Mouse (Mus musculus): ENCODE results near the gene Ttf1. TPM values are rescaled to one million over a fixed set of nuclear protein-coding genes. Genes with fewer than 3 reads are reported as not detected.

Gene Ttf1
- 7.0 and 10.5 TPM in 2 replicates for polyA plus RNA-seq (2012; ENCODE audit: low replicate concordance)

DNA sequence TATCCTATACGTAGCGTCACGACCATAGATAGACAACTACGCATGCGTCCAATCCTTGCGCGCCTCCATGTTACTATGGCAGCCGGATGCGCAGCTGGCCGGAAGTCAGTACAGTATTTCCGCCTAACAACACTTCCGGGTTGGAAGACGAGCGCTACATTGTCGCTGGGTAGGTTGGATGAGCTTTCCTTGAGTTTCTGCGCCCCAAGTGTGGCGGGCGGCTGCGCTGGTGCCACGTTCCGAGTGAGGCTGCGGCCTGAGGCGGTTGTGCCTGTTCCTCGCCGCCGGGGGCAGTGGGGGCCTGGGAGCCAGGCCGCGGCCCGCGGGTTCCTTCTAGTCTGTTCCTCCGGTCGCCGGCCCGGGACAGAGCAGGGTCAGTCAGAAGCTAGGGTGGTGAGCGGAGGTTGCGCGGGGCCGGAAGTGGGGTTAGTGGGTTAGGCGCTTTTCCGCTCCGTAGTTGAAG, at the start of gene Ttf1:
TSS of gene Ttf1 (plus strand) at position 128 of the 463 bp plus-strand sequence.

DNA sequence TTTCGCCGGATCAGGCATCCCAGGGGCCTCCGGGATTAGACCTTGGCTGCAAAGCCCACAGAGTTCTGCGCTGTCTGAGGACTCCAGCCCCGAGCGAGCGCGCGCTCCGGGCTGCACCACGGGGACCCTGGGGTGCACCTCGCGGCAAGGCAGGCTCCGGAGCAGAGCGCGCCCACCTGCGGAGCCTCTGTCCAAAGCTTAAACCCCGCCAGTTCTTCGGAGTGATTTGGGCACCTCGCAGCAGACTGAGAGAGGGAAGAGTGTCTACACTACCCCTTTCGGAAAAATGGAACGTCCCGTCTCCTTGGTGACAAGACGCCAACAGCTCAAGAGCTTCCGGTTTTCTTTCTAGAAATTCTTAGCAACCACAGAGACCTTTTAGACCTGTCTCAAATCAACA, 5.1 kb upstream of the Ttf1 start, which contains the start of gene Cfap77:
TSS of gene Cfap77 (minus strand) at position 76 of the 400 bp plus-strand sequence.

DNA sequence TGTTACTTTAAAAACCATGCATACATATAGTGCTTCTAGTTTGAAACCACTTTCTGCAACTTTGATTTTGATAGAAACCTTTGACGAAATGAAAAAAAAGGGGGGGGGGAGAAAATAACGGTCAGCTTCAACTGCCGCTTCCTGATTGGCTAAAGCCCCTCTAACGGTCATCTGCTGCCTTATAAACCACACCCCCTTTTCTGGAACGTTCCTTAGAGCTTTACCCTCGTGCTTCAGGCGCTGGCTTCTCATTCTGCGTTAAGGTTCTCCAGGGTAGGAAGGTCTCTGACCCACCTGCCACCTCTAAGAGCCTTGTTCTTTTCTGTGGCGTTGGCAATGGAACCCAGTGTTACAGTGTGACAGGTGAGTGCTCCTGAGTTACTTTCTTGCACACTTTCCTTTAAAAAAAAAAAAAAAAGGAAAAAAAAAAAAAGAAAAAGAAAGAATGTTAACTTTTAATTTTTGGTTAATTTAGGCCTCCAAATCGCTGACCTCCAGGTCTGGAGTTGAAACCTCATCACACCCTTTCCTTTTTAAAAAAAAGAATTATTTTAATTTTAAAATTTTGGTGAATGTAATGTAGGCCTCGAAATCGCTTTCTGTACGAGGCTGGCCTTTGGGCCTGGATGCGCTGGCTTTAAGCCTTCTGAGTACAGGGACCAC, 64.0 kb downstream of the Ttf1 start, which contains the start of gene Setx:
TSS of gene Setx (plus strand) at position 275 of the 663 bp plus-strand sequence.

Other genes starting within 250 kb of the Ttf1 start
- 10.3 and 13.4 TPM in 2 replicates for gene Gtf3c4, start 219.9 kb upstream of the Ttf1 start, polyA plus RNA-seq (2012; ENCODE audit: low replicate concordance)
- gene Ddx31, start 219.9 kb upstream of the Ttf1 start, polyA plus RNA-seq (2012; ENCODE audit: low replicate concordance), result 3.4 and 5.1 TPM in 2 replicates
- gene Barhl1, start 143.6 kb upstream of the Ttf1 start, polyA plus RNA-seq (2012; ENCODE audit: low replicate concordance), result 0.09 and 0.21 TPM in 2 replicates
- 0.38 and 0.54 TPM in 2 replicates for gene Cfap77, start 5.2 kb upstream of the Ttf1 start, polyA plus RNA-seq (2012; ENCODE audit: low replicate concordance)
- gene Setx, start 63.9 kb downstream of the Ttf1 start, polyA plus RNA-seq (2012; ENCODE audit: low replicate concordance), result 13.4 and 14.2 TPM in 2 replicates
- gene Ntng2, start 192.7 kb downstream of the Ttf1 start, polyA plus RNA-seq (2012; ENCODE audit: low replicate concordance), result 57.4 and 151 TPM in 2 replicates

Measured in hematopoietic multipotent progenitor cell, adult 10-12 weeks (in vitro differentiated cells).